Mouse (Mus musculus): ENCODE measurements around the gene Scg5.

The Scg5 gene

DNA sequence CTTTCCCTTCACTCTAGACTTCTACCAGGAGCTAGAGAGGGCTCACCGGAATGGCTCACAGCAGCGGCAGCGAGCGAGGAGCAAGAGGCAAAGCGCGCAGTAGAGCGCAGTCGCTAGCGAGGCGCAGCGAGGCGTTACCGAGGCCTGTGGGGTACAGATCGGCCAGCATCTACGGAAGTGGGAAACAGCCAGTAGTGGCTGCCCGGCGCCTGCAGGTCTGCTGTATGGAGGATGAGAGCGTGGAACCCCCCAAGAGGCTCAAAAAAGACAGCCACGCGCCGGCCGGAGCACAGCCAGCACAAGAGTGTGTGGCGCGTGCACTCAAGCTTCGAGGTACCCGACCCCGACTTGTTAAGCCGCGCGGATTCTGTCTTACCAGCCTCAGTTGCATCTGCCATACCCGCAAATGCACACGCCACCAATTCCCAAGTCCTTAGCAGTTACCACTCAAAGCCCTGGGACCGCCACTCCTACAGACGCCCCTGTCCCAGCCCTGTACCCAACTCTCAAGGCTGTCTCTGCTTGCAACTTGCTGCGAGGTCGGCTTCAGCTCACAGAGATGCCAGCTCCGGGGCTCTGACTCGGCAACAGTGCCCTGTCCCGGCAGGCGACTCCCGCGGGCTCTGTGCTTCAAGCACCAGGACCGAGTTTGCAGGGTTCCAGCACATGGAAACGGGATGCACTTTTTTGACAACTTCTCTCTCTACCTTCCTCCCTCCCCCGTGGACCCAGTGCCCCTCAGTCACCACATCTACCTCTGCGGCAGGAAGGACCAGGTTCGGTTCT is 71.2 kb downstream of the Scg5 start:
- peak; percentile 57 to 61 for DNase-seq (ENCODE audit: low spot score in 2 of 2)

DNA sequence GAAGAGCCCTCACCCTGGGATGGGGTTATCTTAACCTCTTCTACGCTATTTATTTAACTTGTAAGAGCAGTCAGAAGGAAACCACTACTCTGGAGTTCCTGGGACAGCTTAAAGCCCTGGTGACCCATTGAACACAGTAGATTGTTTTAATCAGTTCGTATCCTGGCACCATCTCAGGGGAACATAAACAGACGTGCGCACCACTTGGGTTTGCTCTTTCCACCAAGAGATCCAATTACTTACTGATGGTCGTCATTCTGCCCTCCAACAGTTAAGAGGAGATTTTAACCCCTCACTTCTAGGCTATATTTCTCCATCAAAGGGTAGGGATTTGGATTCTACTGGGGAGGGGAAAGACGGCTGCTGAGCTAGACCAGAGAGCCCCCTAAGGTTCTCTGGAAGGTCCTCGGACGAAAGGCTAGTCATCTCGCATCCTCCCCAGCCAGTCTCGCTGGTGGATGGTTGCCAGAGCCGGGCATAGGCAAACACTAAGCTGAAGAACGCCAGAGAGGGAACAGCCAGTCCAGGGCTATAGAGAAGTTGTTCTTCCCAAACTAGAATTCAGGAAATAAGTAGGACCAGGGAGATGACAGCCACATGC is 71.9 kb downstream of the Scg5 start:
- DNase-seq (ENCODE audit: low spot score in 2 of 2) = no peak

DNA sequence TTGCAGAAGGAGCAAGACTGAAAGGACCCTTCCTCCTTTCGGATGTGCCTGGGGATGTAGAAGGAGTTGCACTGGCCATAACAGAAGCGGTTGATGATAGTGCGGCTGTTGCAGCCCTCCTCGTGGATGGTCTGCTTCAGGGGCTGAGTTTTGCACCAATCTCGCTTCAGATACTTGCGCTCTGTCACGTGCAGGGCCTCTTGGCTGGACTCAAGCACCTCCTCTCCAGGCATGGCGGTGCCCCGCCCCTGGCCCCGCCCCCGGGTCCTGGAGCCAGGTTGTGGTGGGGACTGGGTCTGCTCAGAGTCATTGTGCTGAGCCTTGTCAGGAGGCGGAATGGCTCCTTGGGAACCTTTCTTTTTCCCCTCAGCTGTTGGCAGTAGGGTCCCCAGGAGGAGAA is 79.2 kb downstream of the Scg5 start:
- DNase-seq (ENCODE audit: low spot score in 2 of 2) = no peak

DNA sequence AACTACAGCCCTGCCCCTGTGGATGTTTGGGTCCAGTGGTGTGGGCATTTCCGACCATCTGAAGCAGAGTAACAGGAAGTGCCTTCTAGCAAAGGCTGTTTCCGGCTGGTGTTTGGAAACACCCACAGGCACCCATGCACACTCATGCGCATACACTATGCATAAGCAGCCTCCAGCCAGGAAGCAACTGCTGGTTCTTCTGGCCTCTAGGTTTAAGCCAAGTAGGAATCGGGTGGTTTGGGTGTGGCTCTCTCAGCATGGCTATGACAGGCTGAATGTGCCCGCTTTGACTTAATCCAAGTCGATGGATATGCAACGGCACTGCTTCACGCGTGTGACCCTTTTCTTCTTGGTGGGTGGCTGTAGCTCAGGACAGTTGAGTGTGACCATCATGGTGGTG is 79.6 kb downstream of the Scg5 start:
- no peak for DNase-seq (ENCODE audit: low spot score in 2 of 2)

DNA sequence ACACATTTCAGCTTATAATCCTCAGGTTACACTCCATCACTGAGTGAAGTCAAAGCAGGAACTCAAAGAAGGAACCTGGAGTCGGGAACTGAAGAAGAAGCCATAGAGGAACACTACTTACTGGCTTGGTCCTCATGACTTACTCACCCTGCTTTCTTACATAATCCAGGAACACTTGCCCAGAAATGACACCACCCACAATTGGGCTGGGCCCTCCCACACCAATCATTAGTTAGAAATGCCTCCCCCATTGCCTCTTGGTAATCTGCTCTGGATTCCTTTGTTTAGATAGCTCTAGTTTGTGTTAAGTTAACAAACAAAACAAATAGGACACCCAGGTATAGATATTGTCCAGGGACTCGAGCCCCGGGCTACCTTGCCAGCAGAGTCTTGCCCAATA is 100.3 kb downstream of the Scg5 start:
- no peak for DNase-seq (ENCODE audit: low spot score in 2 of 2)

Measured in right cerebral cortex, adult 2 months (tissue).